9 mouse cellular contexts compared by ENCODE assay signal in genomic region chr17:69563165-69563564, GRCm38 (mm10).
A peak's percentile ranks its signal among the peaks of the same experiment; 100 is the strongest.
DNase-seq lines count a peak whose midpoint lies in the region; ATAC-seq and TF ChIP-seq lines count a peak whose summit lies in the region.
"Had no signal": no experiment of that assay in that cellular context is flagged by ENCODE, and none has a peak within 500 bp of the region (broad histone marks: within the 10 kb centered on the region; RNA-seq: fewer than 3 reads in every experiment).

No protein-coding gene starts in this region.

- peak; percentile 14 for DNase-seq in gastrocnemius, adult 18-20 months (ENCODE audit: low spot score)
- no peak for DNase-seq in gastrocnemius, adult 8-10 months (ENCODE audit: low spot score in 2 of 2)
- peak; percentile 80 to 85 for DNase-seq in cerebellum, postnatal 10 days
- DNase-seq in frontal cortex, postnatal 25 days (ENCODE audit: low spot score in 2 of 2): peak; percentile 11 to 34
- peak; percentile 91 for DNase-seq in kidney, postnatal 0 days (ENCODE audit: low spot score)
- peak; percentile 33 for DNase-seq in liver, embryonic 11.5 days (ENCODE audit: low spot score)
- DNase-seq in ovary, postnatal 10 days (ENCODE audit: low spot score): peak; percentile 2
- DNase-seq: liver, embryonic 13.5 days had no signal

- ATAC-seq in kidney, postnatal 0 days (replicated peaks; ENCODE audit: low FRiP score, low read depth): no peak; the same call in 1 of the 2 replicates
- peak; percentile 58; the same call in 1 of the 2 replicates for ATAC-seq in liver, embryonic 11.5 days (replicated peaks; ENCODE audit: low FRiP score)
- no peak for ATAC-seq in erythroblast, adult 5-6 weeks (replicated peaks; ENCODE audit: low FRiP score, poor library complexity, severe bottlenecking)

- no peaks in the 10 kb centered on the region for H3K4me1 ChIP-seq in kidney, postnatal 0 days (replicated peaks; ENCODE audit: insufficient read depth, low read length)
- H3K4me1 ChIP-seq in liver, embryonic 11.5 days (replicated peaks; ENCODE audit: control insufficient read depth, insufficient read depth, low read length): no peaks in the 10 kb centered on the region
- H3K4me1 ChIP-seq: liver, embryonic 13.5 days had no signal

- no peak overlapping the region for H3K27ac ChIP-seq in kidney, postnatal 0 days
- H3K27ac ChIP-seq in liver, embryonic 11.5 days (ENCODE audit: low read depth, low read length): no peak overlapping the region
- H3K27ac ChIP-seq: liver, embryonic 13.5 days had no signal

- H3K4me2 ChIP-seq in kidney, postnatal 0 days (ENCODE audit: low read length): no peak overlapping the region
- H3K4me2 ChIP-seq in liver, embryonic 11.5 days: no peak overlapping the region
- H3K4me2 ChIP-seq: liver, embryonic 13.5 days had no signal

- no peak overlapping the region for H3K9ac ChIP-seq in kidney, postnatal 0 days (ENCODE audit: low read depth, low read length)
- no peak overlapping the region for H3K9ac ChIP-seq in liver, embryonic 11.5 days (ENCODE audit: low read depth, low read length)
- H3K9ac ChIP-seq: liver, embryonic 13.5 days had no signal

- H3K36me3 ChIP-seq in kidney, postnatal 0 days (ENCODE audit: insufficient read depth, low read length): no peaks in the 10 kb centered on the region
- no peaks in the 10 kb centered on the region for H3K36me3 ChIP-seq in liver, embryonic 11.5 days (ENCODE audit: control insufficient read depth, insufficient read depth, low read length)
- H3K36me3 ChIP-seq: liver, embryonic 13.5 days had no signal

- no peaks in the 10 kb centered on the region for H3K27me3 ChIP-seq in kidney, postnatal 0 days (ENCODE audit: insufficient read depth, low read length)
- no peaks in the 10 kb centered on the region for H3K27me3 ChIP-seq in liver, embryonic 11.5 days (replicated peaks; ENCODE audit: control insufficient read depth, insufficient read depth, low read length)
- H3K27me3 ChIP-seq: liver, embryonic 13.5 days had no signal

- no peak overlapping the region for H3K4me3 ChIP-seq in kidney, postnatal 0 days (replicated peaks; ENCODE audit: low read depth, low read length)
- no peak overlapping the region for H3K4me3 ChIP-seq in liver, embryonic 11.5 days (ENCODE audit: low read depth, low read length)
- H3K4me3 ChIP-seq: liver, embryonic 13.5 days had no signal

- no peaks in the 10 kb centered on the region for H3K9me3 ChIP-seq in kidney, postnatal 0 days (replicated peaks; ENCODE audit: low read length)
- no peaks in the 10 kb centered on the region for H3K9me3 ChIP-seq in liver, embryonic 11.5 days (ENCODE audit: control insufficient read depth, low read length)

- TF ChIP-seq CTCF in kidney, postnatal 0 days (IDR thresholded peaks at IDR 0.05; ENCODE audit: low read depth): peak; percentile 88

- WGBS in kidney, postnatal 0 days: 16% methylated on average over 4 of the region's 4 CpGs
- 15% methylated on average over 4 of the region's 4 CpGs for WGBS in liver, embryonic 11.5 days

Comparison
In these comparisons a context has a peak if more than half of its experiments do, and no peak if none do; other contexts are left out.
1. DNase-seq: peak in gastrocnemius, adult 18-20 months (single experiment), cerebellum, postnatal 10 days (2 of 2), frontal cortex, postnatal 25 days (2 of 2), kidney, postnatal 0 days (single experiment), liver, embryonic 11.5 days (single experiment) and ovary, postnatal 10 days (single experiment); none in gastrocnemius, adult 8-10 months (0 of 2).